Mouse (Mus musculus): ENCODE results near the gene Notch4. TPM values are rescaled to one million over a fixed set of nuclear protein-coding genes. Genes with fewer than 3 reads are reported as not detected.

The Notch4 gene
- 1.1 TPM for polyA plus RNA-seq (2014; fragmentation: Illumina TruSeq; extraction: RNeasy Lipid Tissue Mini Kit (QIAGEN cat#74804); ENCODE audit: low read depth, low replicate concordance)

DNA sequence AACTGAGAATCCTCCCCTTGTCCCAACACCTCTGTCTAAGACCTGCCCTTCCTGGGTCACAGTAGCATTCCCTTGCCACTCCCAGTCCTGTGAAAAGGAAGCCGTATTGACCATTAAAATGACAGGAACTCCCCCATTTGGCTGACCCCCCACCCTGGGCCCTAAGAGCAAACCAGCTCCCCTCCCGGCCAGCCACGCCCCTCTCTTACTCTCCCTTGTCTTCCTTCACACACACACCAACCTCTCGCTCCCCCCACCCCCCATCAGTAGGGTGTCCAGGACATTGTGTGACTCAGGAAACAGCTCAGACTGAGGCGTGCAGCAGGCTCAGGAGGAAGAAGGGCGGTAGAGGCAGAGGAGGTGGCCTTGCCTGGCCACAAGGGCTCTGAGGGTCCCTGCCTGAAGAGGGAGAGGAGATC is at the start of gene Notch4:
Notch4 (plus strand) TSS at position 266 of the 419 bp plus-strand sequence.

DNA sequence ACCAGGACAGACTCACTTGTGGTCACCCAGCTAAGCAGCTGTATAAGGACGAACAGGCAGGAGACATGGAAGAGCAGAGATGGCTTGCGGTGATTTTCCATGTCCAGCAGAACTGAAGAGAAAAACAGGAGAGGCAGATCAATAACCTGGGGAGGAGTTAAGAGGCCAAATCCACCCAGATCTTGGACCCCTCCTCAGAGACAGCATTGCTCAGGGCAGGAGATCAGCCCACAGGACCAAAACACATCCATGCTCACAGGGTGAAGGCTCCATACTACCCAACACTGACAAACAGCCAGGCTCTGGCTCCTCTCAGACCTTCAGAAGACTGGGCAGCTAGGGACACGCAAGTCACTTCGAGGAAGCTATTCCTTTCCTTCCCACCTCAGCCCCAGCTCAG is 46.8 kb upstream of the Notch4 start, which contains the start of gene Btnl6:
Btnl6 (minus strand) TSS at position 101 of the 400 bp plus-strand sequence.

DNA sequence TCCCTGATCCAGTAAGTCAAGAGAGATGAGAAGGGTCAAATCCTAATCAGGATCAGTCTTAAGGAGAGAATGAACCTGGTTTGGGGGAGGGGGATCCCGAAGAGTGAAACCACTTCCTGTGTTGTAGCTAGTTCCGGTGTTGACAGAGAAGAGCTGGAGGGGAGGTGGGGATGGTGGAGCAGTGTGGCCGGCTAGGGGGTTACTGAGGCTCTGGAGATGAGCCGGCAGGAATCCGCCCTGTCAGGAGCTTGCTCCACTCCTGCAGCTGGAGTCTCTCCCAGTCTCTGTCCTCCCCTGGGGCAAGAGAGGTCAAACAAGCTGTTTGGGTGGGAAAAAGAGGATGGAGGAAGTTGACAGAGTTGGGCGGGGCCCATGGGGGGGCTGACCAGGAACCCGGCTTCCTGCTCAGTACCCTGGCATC is 25.6 kb downstream of the Notch4 start, which contains the start of gene Gpsm3:
Gpsm3 (plus strand) TSS at position 126 of the 421 bp plus-strand sequence.

DNA sequence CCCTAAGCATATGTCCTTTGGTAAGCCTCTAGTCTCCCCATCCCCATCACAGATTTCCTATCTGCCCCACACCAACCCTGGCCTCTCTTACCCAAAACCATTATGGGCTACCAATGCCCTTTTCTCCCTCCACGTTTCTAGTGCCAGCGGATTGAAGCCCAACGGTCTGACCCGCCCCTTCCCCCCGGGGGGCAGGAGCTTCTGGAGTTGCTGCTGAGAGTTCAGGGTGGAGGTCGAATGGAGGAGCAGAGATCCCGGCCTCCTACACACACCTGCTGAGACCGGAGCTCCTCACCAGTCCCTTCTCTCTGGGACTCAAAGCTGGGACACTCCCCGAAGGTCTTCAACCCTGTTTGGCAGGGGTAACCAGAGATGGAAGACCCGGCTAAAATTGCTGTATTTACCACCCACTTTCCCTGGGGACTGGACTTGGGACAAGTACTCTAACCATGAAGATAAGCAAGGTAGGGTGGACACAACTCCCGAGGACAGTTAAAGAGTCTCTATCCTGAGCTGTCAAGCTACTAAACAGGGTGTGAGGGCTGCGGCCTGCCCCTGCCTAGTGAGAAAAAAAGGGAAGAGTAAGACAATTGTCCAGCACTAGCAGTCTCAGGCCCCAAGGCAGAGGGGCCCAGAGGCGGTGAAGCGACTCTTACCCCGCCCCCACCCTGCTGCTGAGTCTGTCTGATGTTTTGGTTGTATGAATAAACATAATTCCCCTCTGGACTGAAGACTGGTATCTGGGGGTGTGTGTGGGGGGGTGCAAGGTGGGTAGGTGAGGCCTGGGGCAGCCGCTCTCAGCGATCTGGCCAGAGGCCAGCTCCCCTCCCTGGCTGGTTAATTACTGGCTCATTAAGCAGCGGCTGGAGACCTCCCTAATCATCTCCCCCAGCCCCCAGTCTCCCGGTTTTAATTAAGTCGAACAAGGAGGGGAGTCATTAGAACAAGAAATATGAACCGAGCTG is 27.2 kb downstream of the Notch4 start, which contains the start of gene Pbx2:
Pbx2 (plus strand) TSS at position 238 of the 965 bp plus-strand sequence.

DNA sequence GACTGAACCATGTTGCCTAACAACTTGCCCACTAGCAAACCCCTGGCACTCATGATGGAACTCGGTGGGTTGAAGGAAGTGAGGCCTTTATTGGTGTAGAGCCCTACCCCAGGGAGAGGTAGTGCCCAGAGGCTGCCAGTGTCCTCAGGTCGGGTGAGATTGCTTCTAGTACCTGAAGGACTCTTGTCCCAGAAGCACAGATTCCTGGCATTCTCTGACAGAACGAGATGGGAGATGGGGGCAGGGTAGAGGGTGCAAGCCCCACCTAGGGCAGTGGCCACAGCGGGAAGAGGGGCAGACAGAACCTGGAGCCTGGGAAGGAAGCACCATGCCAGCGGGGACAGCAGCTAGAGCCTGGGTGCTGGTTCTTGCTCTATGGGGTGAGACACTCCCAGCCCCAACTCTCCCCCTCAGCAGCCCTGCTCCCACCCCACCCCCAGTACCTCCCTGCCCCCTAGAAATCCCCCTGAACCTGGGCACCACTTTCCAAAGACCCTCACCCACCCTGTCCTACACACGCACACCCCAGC is 33.6 kb downstream of the Notch4 start, which contains the start of gene Ager:
Ager (plus strand) TSS at position 297 of the 530 bp plus-strand sequence.

DNA sequence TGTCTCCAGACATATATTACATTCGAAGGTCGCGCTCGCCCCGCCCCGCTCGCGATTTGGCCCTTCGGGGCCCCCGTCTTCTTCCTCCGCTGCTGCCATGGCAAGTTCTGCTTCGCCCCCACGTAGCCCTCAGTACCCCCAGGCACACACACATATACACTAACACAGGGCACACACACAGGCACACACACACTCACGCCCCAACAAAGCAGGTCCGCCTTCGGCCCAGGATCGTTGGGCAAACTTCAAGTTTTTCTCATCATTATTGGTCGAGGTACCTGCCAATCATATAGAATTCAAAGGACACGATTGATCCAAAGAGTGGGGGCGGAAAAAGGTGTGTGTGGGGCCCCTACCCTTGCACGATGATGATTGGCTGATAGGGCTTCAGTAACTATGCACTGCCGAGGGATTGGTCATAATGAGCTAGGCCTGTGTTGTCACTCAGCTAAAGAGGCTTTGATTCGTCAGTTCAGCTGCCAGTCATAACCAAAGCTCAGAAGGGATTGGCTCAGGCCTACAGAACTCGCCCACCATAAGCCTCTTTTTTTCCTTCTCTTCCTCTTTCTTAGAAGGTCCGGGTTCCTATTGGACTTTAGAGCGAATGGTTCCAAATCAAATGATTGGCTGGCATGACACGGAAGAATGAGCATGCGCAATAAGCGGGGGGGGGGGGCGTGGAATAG is 39.5 kb downstream of the Notch4 start, which contains the start of gene Rnf5:
Rnf5 (minus strand) TSS at position 316 of the 686 bp plus-strand sequence.

DNA sequence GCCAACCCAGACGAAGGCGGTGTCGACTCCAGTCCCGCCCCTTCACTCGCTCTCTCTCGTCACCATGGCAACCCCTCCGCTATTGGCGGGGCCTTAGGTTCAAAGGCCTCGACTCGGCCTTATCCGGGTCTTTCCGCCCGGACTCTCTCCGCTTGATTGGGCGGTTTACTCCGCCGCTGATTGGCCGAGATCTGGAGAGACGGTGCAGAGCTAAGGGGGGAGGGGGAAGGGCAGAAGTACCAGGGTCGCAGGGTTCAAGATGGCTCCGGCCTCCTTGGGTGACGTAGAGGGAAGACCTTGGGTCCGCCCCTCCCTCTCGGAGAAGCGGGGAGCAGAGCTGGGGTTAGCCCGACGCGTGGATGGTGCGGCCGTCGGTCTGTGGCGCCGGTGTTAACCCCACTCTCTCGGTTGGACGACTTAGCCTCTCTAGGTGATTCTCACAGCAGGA is 40.0 kb downstream of the Notch4 start, which contains the start of gene Agpat1:
Agpat1 (plus strand) TSS at position 202 of the 448 bp plus-strand sequence.

DNA sequence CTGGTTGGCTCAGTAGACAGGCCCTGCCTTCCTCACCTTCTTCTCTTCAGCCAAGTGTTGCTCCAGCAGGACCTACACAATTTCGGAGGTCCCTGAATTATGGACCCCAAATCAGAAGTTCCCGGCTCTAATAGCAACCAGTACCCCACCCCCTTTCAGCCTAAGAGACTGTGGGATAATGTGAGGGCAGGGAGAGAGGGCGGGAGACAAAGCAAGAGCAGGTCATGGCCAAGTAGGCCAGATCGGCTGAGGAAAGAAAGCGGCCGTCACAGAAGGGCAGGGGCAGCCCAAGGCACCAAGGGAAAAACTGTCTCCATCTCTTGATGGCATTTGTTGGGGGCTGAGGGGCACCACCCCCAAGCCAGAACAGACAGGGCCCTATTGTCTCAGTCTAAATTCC is 51.8 kb downstream of the Notch4 start, which contains the start of gene Egfl8:
Egfl8 (minus strand) TSS at position 101 of the 400 bp plus-strand sequence.

DNA sequence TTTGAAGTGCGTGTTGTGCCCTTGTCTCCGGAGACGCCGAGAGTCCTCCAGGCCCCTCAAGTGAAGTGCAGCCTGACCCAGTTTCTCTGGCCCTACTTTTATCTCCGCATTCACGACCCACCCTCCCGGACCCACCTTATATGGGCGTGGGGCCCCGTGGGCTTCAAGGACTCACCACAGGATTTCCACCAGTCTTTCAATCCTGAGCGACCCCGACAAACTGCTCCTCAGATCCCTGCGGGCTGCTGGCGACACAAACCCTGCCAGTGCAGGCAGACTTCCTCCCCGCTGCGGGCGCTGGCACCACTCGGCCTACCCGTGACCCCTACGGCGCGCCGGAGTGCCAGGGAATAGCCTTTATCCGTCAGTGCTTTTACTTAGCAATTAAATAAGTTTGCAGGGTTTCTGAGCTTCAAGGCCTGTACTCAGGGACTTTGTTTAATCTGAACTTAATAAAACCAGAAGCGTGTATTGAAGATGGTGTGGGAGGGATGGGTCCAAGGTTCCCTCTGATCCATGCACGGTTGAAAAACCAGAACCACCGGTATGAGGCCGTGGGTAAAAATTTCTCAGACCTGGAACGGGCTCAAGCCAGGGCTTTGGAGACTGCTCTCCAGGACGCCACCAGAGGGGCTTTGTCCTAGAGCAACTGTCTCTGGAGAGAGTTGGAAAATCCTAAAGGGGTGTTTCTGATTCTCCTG is 64.0 kb downstream of the Notch4 start, which contains the start of gene Ppt2:
Ppt2 (minus strand) TSS at position 568 of the 701 bp plus-strand sequence.

DNA sequence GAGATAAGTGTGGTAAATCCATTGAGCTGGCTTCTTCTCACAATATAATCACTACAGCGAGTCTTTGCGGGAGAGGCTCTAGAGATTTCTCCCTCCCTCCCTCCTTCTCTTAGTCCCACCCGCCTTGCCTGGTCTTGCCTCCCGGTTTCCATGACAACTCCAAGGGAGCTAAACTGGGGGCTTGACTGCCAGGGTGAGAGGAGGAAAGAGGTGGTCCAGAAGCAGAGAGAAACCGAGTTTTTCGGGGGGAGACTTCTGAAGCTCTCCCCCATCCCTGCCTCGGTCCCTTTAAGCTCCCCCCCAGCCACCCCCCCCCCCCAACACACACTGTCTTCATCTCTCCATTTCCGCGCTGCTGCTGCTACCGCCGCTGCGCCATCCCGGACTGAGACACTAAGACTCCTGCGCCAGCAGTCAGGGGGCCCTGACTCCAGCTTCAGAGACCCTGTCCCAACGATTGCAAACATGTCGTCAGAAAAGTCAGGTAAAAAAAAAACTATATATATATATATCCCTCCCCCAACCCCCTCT is 65.2 kb downstream of the Notch4 start, which contains the start of gene Prrt1:
Prrt1 (plus strand) TSS at position 313 of the 531 bp plus-strand sequence.

Other genes with a start within 250 kb of the Notch4 start
- gene H2-Eb2, start 238.6 kb upstream of the Notch4 start, polyA plus RNA-seq (2014; fragmentation: Illumina TruSeq; extraction: RNeasy Lipid Tissue Mini Kit (QIAGEN cat#74804); ENCODE audit: low read depth, low replicate concordance), result not detected
- 0.15 TPM for gene Btnl2, start 209.4 kb upstream of the Notch4 start, polyA plus RNA-seq (2014; fragmentation: Illumina TruSeq; extraction: RNeasy Lipid Tissue Mini Kit (QIAGEN cat#74804); ENCODE audit: low read depth, low replicate concordance)
- not detected for gene Btnl1, start 187.1 kb upstream of the Notch4 start, polyA plus RNA-seq (2014; fragmentation: Illumina TruSeq; extraction: RNeasy Lipid Tissue Mini Kit (QIAGEN cat#74804); ENCODE audit: low read depth, low replicate concordance)
- 1,880 TPM for gene BC051142, start 165.4 kb upstream of the Notch4 start, polyA plus RNA-seq (2014; fragmentation: Illumina TruSeq; extraction: RNeasy Lipid Tissue Mini Kit (QIAGEN cat#74804); ENCODE audit: low read depth, low replicate concordance)
- not detected for gene Btnl4, start 87.0 kb upstream of the Notch4 start, polyA plus RNA-seq (2014; fragmentation: Illumina TruSeq; extraction: RNeasy Lipid Tissue Mini Kit (QIAGEN cat#74804); ENCODE audit: low read depth, low replicate concordance)
- not detected for gene Btnl6, start 46.9 kb upstream of the Notch4 start, polyA plus RNA-seq (2014; fragmentation: Illumina TruSeq; extraction: RNeasy Lipid Tissue Mini Kit (QIAGEN cat#74804); ENCODE audit: low read depth, low replicate concordance)
- gene Gpsm3, start 25.5 kb downstream of the Notch4 start, polyA plus RNA-seq (2014; fragmentation: Illumina TruSeq; extraction: RNeasy Lipid Tissue Mini Kit (QIAGEN cat#74804); ENCODE audit: low read depth, low replicate concordance), result not detected
- 3.5 TPM for gene Pbx2, start 27.0 kb downstream of the Notch4 start, polyA plus RNA-seq (2014; fragmentation: Illumina TruSeq; extraction: RNeasy Lipid Tissue Mini Kit (QIAGEN cat#74804); ENCODE audit: low read depth, low replicate concordance)
- gene Ager, start 33.6 kb downstream of the Notch4 start, polyA plus RNA-seq (2014; fragmentation: Illumina TruSeq; extraction: RNeasy Lipid Tissue Mini Kit (QIAGEN cat#74804); ENCODE audit: low read depth, low replicate concordance), result not detected
- 7.4 TPM for gene Rnf5, start 39.4 kb downstream of the Notch4 start, polyA plus RNA-seq (2014; fragmentation: Illumina TruSeq; extraction: RNeasy Lipid Tissue Mini Kit (QIAGEN cat#74804); ENCODE audit: low read depth, low replicate concordance)
- 14.5 TPM for gene Agpat1, start 40.0 kb downstream of the Notch4 start, polyA plus RNA-seq (2014; fragmentation: Illumina TruSeq; extraction: RNeasy Lipid Tissue Mini Kit (QIAGEN cat#74804); ENCODE audit: low read depth, low replicate concordance)
- gene Egfl8, start 51.7 kb downstream of the Notch4 start, polyA plus RNA-seq (2014; fragmentation: Illumina TruSeq; extraction: RNeasy Lipid Tissue Mini Kit (QIAGEN cat#74804); ENCODE audit: low read depth, low replicate concordance), result not detected
- 2.6 TPM for gene Ppt2, start 64.2 kb downstream of the Notch4 start, polyA plus RNA-seq (2014; fragmentation: Illumina TruSeq; extraction: RNeasy Lipid Tissue Mini Kit (QIAGEN cat#74804); ENCODE audit: low read depth, low replicate concordance)
- 0.24 TPM for gene Prrt1, start 65.3 kb downstream of the Notch4 start, polyA plus RNA-seq (2014; fragmentation: Illumina TruSeq; extraction: RNeasy Lipid Tissue Mini Kit (QIAGEN cat#74804); ENCODE audit: low read depth, low replicate concordance)
- 119 TPM for gene Fkbpl, start 80.5 kb downstream of the Notch4 start, polyA plus RNA-seq (2014; fragmentation: Illumina TruSeq; extraction: RNeasy Lipid Tissue Mini Kit (QIAGEN cat#74804); ENCODE audit: low read depth, low replicate concordance)
- gene Atf6b, start 82.9 kb downstream of the Notch4 start, polyA plus RNA-seq (2014; fragmentation: Illumina TruSeq; extraction: RNeasy Lipid Tissue Mini Kit (QIAGEN cat#74804); ENCODE audit: low read depth, low replicate concordance), result 1.6 TPM
- gene Tnxb, start 106.3 kb downstream of the Notch4 start, polyA plus RNA-seq (2014; fragmentation: Illumina TruSeq; extraction: RNeasy Lipid Tissue Mini Kit (QIAGEN cat#74804); ENCODE audit: low read depth, low replicate concordance), result not detected
- gene C4b, start 179.6 kb downstream of the Notch4 start, polyA plus RNA-seq (2014; fragmentation: Illumina TruSeq; extraction: RNeasy Lipid Tissue Mini Kit (QIAGEN cat#74804); ENCODE audit: low read depth, low replicate concordance), result 1.2 TPM
- gene Cyp21a1, start 240.3 kb downstream of the Notch4 start, polyA plus RNA-seq (2014; fragmentation: Illumina TruSeq; extraction: RNeasy Lipid Tissue Mini Kit (QIAGEN cat#74804); ENCODE audit: low read depth, low replicate concordance), result not detected